Mouse (Mus musculus) megakaryocyte, embryonic 14.5 days (primary cell): Measurements from ENCODE around the gene 1700001C02Rik.

Experiments
- FLI1 ChIP-seq: IDR thresholded peaks from 2 replicates; pipeline ENCODE4 v1.6.1; 2012; ENCODE audit warnings: low read length, inconsistent platforms, mixed read lengths
- GATA1 ChIP-seq: IDR thresholded peaks from 3 replicates; pipeline ENCODE4 v1.6.1; 2012; ENCODE audit warnings: mixed read lengths, low read length, inconsistent platforms, borderline replicate concordance

- TF ChIP-seq GATA1 (no peak), FLI1 (no peak)
Measured at GRCm38 (mm10) chr5:30440308-30440906, 25.4 kb upstream of the 1700001C02Rik start.
